Comparison of ENCODE assay signal across 17 mouse cellular contexts in genomic region chr10:81217267-81217666, GRCm38 (mm10). TPM values are rescaled to one million over a fixed set of nuclear protein-coding genes. Genes with fewer than 3 reads are reported as not detected.
DNase-seq lines count a peak whose midpoint lies in the region; ATAC-seq and TF ChIP-seq lines count a peak whose summit lies in the region.
"Not testable (repeated sequence)": the region's sequence is repeated elsewhere in the genome, so short reads cannot be mapped to it uniquely, and the experiment has no call there.
"Had no signal": no experiment of that assay in that cellular context is flagged by ENCODE, and none has a peak within 500 bp of the region (broad histone marks: within the 10 kb centered on the region; RNA-seq: fewer than 3 reads in every experiment).

No protein-coding gene starts in this region.

- peak; percentile 63 for ATAC-seq in CD4-positive, CD25-positive, alpha-beta regulatory T cell, adult 4 months

- H3K4me3 ChIP-seq in cortical plate, adult 2 months (ENCODE audit: insufficient read depth, low read length); left cerebral cortex, adult 2 months; small intestine, adult 2 months (ENCODE audit: low read depth, low read length): not testable (repeated sequence)

- peak; percentile 43 for DNase-seq in ZHBTc4 (ENCODE audit: low read depth, low spot score)
- DNase-seq in heart, postnatal 4 days, result peak; percentile 47
- not testable (repeated sequence) for DNase-seq in left cerebral cortex, adult 2 months (ENCODE audit: extremely low spot score in 1 of 2, low spot score in 2 of 2)
- peak; percentile 35 for DNase-seq in lung, postnatal 14 days

- WGBS in small intestine, adult 2 months, result 14% methylated on average over 1 of the region's 1 CpGs

- H3K27ac ChIP-seq in cortical plate, adult 2 months (ENCODE audit: insufficient read depth, low read length); left cerebral cortex, adult 2 months; small intestine, adult 2 months (ENCODE audit: insufficient read depth, low read depth, low read length): not testable (repeated sequence)

- not testable (repeated sequence) for H3K4me1 ChIP-seq in cortical plate, adult 2 months (ENCODE audit: control insufficient read depth, insufficient read depth, low read length); small intestine, adult 2 months (ENCODE audit: control insufficient read depth, insufficient read depth, insufficient read length, low read length)

- not testable (repeated sequence) for TF ChIP-seq POLR2A in cortical plate, adult 2 months (IDR thresholded peaks at IDR 0.05; ENCODE audit: extremely low read depth, insufficient read depth, low read length); small intestine, adult 2 months (IDR thresholded peaks at IDR 0.05; ENCODE audit: low read depth, low read length)

- intact Hi-C loops in left cerebral cortex, adult 2 months (cut with DNase I), result loop anchor here (2.0 kb wide), 1 partner anchor 18 kb away; no protein-coding TSS in a partner anchor

- TF ChIP-seq CTCF in cortical plate, adult 2 months (IDR thresholded peaks at IDR 0.05; ENCODE audit: extremely low read depth, insufficient read depth, low read length), result peak; percentile 45
- TF ChIP-seq CTCF in left cerebral cortex, adult 2 months (IDR thresholded peaks at IDR 0.05), result peak; percentile 63
- TF ChIP-seq CTCF in small intestine, adult 2 months (IDR thresholded peaks at IDR 0.05; ENCODE audit: extremely low read depth, insufficient read length, insufficient replicate concordance, low read depth, low read length), result peak; percentile 24; the same call in 1 of the 2 replicates

- not testable (repeated sequence) for H3K27me3 ChIP-seq in small intestine, adult 2 months (ENCODE audit: control insufficient read depth, insufficient read depth, low read length)

- not testable (repeated sequence) for H3K36me3 ChIP-seq in small intestine, adult 2 months (ENCODE audit: control insufficient read depth, insufficient read depth, low read length)

RNA-seq across cellular contexts. Expression of gene Atcay, which starts 13.4 kb away (rescaled TPM):
- polyA plus RNA-seq in CD4-positive, CD25-positive, alpha-beta regulatory T cell, adult 4 months (2017; shearing (Covaris generic)), result 1 to 10 TPM; 4.0 to 6.2 TPM
- polyA plus RNA-seq in cortical plate, adult 2 months (2012; rRNA removed), result 166 and 169 TPM in 2 replicates
- total RNA-seq in heart, postnatal 4 days (2021), result under 1 TPM; 0.23 to 0.24 TPM
- total RNA-seq in left cerebral cortex, adult 2 months (2021), result 100 to 1,000 TPM; 203 to 206 TPM
- 0.53 and 0.60 TPM in 2 replicates for polyA plus RNA-seq in small intestine, adult 2 months (2012; rRNA removed)
- total RNA-seq: gastrocnemius, adult 8-10 months; heart, adult 18-20 months had no signal
- polyA plus RNA-seq: erythroblast, embryonic 14.5 days had no signal

RNA-seq across cellular contexts. Expression of gene Nmrk2, which starts 15.4 kb away (rescaled TPM):
- polyA plus RNA-seq in CD4-positive, CD25-positive, alpha-beta regulatory T cell, adult 4 months (2017; shearing (Covaris generic)), result under 1 TPM; 0.31 to 0.44 TPM
- polyA plus RNA-seq in cortical plate, adult 2 months (2012; rRNA removed), result 0.13 and 0.19 TPM in 2 replicates
- 10 to 100 TPM; 44.1 to 74.9 TPM for total RNA-seq in heart, postnatal 4 days (2021)
- total RNA-seq in left cerebral cortex, adult 2 months (2021), result under 1 TPM in 1 of 2 experiments, not detected in 1; 0.42 TPM
- polyA plus RNA-seq in small intestine, adult 2 months (2012; rRNA removed), result not detected in 2 replicates
- total RNA-seq: adrenal gland, adult 18-20 months had no signal
- polyA plus RNA-seq: erythroblast, embryonic 14.5 days; liver, embryonic 12.5 days had no signal

RNA-seq across cellular contexts. Expression of gene Zfr2, which starts 15.7 kb away (rescaled TPM):
- 1 to 10 TPM; 1.6 to 1.7 TPM for polyA plus RNA-seq in CD4-positive, CD25-positive, alpha-beta regulatory T cell, adult 4 months (2017; shearing (Covaris generic))
- 93.1 and 105 TPM in 2 replicates for polyA plus RNA-seq in cortical plate, adult 2 months (2012; rRNA removed)
- 1 to 10 TPM; 4.2 to 5.5 TPM for total RNA-seq in heart, postnatal 4 days (2021)
- 10 to 100 TPM; 70.9 to 76.2 TPM for total RNA-seq in left cerebral cortex, adult 2 months (2021)
- polyA plus RNA-seq in small intestine, adult 2 months (2012; rRNA removed), result 4.9 and 14.2 TPM in 2 replicates
- polyA plus RNA-seq: erythroblast, embryonic 14.5 days had no signal

RNA-seq across cellular contexts. Expression of gene 4930442H23Rik, which starts 33.6 kb away (rescaled TPM):
- not detected for polyA plus RNA-seq in CD4-positive, CD25-positive, alpha-beta regulatory T cell, adult 4 months (2017; shearing (Covaris generic))
- polyA plus RNA-seq in cortical plate, adult 2 months (2012; rRNA removed), result not detected in 2 replicates
- total RNA-seq in heart, postnatal 4 days (2021), result not detected
- not detected for total RNA-seq in left cerebral cortex, adult 2 months (2021)
- not detected in 2 replicates for polyA plus RNA-seq in small intestine, adult 2 months (2012; rRNA removed)
- total RNA-seq: adrenal gland, adult 18-20 months; gastrocnemius, adult 8-10 months; heart, adult 18-20 months; layer of hippocampus, postnatal 25 days; left cerebral cortex, postnatal 36 days had no signal
- polyA plus RNA-seq: erythroblast, embryonic 14.5 days; forebrain, embryonic 16.5 days; liver, embryonic 12.5 days; midbrain, embryonic 15.5 days; neural tube, embryonic 11.5 days had no signal

RNA-seq across cellular contexts. Expression of gene Dapk3, which starts 34.5 kb away (rescaled TPM):
- polyA plus RNA-seq in CD4-positive, CD25-positive, alpha-beta regulatory T cell, adult 4 months (2017; shearing (Covaris generic)), result 1 to 10 TPM; 1.3 to 2.6 TPM
- 71.2 and 77.1 TPM in 2 replicates for polyA plus RNA-seq in cortical plate, adult 2 months (2012; rRNA removed)
- 10 to 100 TPM; 41.9 to 45.7 TPM for total RNA-seq in heart, postnatal 4 days (2021)
- 10 to 100 TPM; 74.6 to 89.4 TPM for total RNA-seq in left cerebral cortex, adult 2 months (2021)
- 102 and 228 TPM in 2 replicates for polyA plus RNA-seq in small intestine, adult 2 months (2012; rRNA removed)

Comparison
In these comparisons a context has a peak if more than half of its experiments do, and no peak if none do; other contexts are left out.
1. RNA of gene Atcay, which starts 13.4 kb away (polyA plus RNA-seq): 166 to 169 TPM in cortical plate, adult 2 months; 4.0 to 6.2 TPM in CD4-positive, CD25-positive, alpha-beta regulatory T cell, adult 4 months and 0.53 to 0.60 TPM in small intestine, adult 2 months; every median in the first group is over 10 times any median in the second.
2. Peak in every context shown above with its lines, with median percentiles within 50 percentile points of each other: CTCF ChIP-seq.